In genomic region chr12:4840741-4841140, GRCm38 (mm10) we compare ENCODE assay signal across 8 mouse cellular contexts. TPM values are rescaled to one million over a fixed set of nuclear protein-coding genes. Genes with fewer than 3 reads are reported as not detected.
DNase-seq lines count a peak whose midpoint lies in the region; ATAC-seq lines count a peak whose summit lies in the region.

No protein-coding gene starts in this region.

- H3K27ac ChIP-seq in neural tube, embryonic 11.5 days (ENCODE audit: low read depth, low read length): no peak overlapping the region
- no peak overlapping the region for H3K27ac ChIP-seq in embryonic facial prominence, embryonic 12.5 days
- H3K27ac ChIP-seq in hindbrain, embryonic 14.5 days: no peak overlapping the region

- peak overlapping the region; percentile 60 for H3K4me3 ChIP-seq in neural tube, embryonic 11.5 days (ENCODE audit: low read depth, low read length)
- H3K4me3 ChIP-seq in embryonic facial prominence, embryonic 12.5 days: peak overlapping the region; percentile 82
- H3K4me3 ChIP-seq in hindbrain, embryonic 14.5 days (replicated peaks; ENCODE audit: low read length): peak overlapping the region; percentile 75

- intact Hi-C loops in gastrocnemius, postnatal 14 days (cut with DNase I; ENCODE audit: low total_unique reads): no loop called here

- H3K4me2 ChIP-seq in neural tube, embryonic 11.5 days (ENCODE audit: low read depth): peak overlapping the region; percentile 83
- peak overlapping the region; percentile 91 for H3K4me2 ChIP-seq in embryonic facial prominence, embryonic 12.5 days (replicated peaks)
- peak overlapping the region; percentile 80 for H3K4me2 ChIP-seq in hindbrain, embryonic 14.5 days (replicated peaks)

- ATAC-seq in neural tube, embryonic 11.5 days (ENCODE audit: insufficient read depth, low FRiP score, low TSS enrichment): no peak
- ATAC-seq in embryonic facial prominence, embryonic 12.5 days (ENCODE audit: insufficient number of reproducible peaks, insufficient read depth, low FRiP score, low TSS enrichment): no peak
- no peak for ATAC-seq in hindbrain, embryonic 14.5 days (ENCODE audit: low FRiP score)

- no peak for DNase-seq in neural tube, embryonic 11.5 days (ENCODE audit: low spot score)
- no peak for DNase-seq in neural tube, embryonic 10.5 days (ENCODE audit: extremely low spot score, low spot score)
- no peak for DNase-seq in hindbrain, embryonic 14.5 days (ENCODE audit: low spot score)
- DNase-seq in lung, postnatal 4 days: peak; percentile 22 to 33
- DNase-seq in spleen, adult 12 weeks (ENCODE audit: low spot score): no peak
- DNase-seq in ovary, postnatal 10 days (ENCODE audit: low spot score): no peak
- DNase-seq in gastrocnemius, postnatal 14 days: no peak

- peak overlapping the region; percentile 67 for H3K9ac ChIP-seq in neural tube, embryonic 11.5 days (ENCODE audit: low read length)
- H3K9ac ChIP-seq in embryonic facial prominence, embryonic 12.5 days: peak overlapping the region; percentile 66; the same call in 1 of the 2 replicates
- H3K9ac ChIP-seq in hindbrain, embryonic 14.5 days: peak overlapping the region; percentile 73

- H3K9me3 ChIP-seq in neural tube, embryonic 11.5 days (ENCODE audit: control insufficient read depth, low read length): no peaks in the 10 kb centered on the region
- H3K9me3 ChIP-seq in embryonic facial prominence, embryonic 12.5 days: no peaks in the 10 kb centered on the region
- H3K9me3 ChIP-seq in hindbrain, embryonic 14.5 days (ENCODE audit: control insufficient read depth, low read length): no peaks in the 10 kb centered on the region

- no peaks in the 10 kb centered on the region for H3K36me3 ChIP-seq in neural tube, embryonic 11.5 days (ENCODE audit: control insufficient read depth, insufficient read depth, low read length)
- no peaks in the 10 kb centered on the region for H3K36me3 ChIP-seq in embryonic facial prominence, embryonic 12.5 days
- no peaks in the 10 kb centered on the region for H3K36me3 ChIP-seq in hindbrain, embryonic 14.5 days (replicated peaks; ENCODE audit: control insufficient read depth, insufficient read depth)

- WGBS in neural tube, embryonic 11.5 days: 3% methylated on average over 11 of the region's 11 CpGs
- WGBS in embryonic facial prominence, embryonic 12.5 days: 1% methylated on average over 11 of the region's 11 CpGs
- WGBS in hindbrain, embryonic 14.5 days: 2% methylated on average over 11 of the region's 11 CpGs

- H3K27me3 ChIP-seq in neural tube, embryonic 11.5 days (ENCODE audit: control insufficient read depth, insufficient read depth, low read length): peaks cover 5% of the 10 kb centered on the region; the same call in 1 of the 2 replicates
- H3K27me3 ChIP-seq in embryonic facial prominence, embryonic 12.5 days: 0 out of 2 replicates have a peak, but pooled peaks cover 10% of the 10 kb centered on the region
- 0 out of 2 replicates have a peak, but pooled peaks cover 13% of the 10 kb centered on the region for H3K27me3 ChIP-seq in hindbrain, embryonic 14.5 days (ENCODE audit: control insufficient read depth, insufficient read depth, low read length)

- H3K4me1 ChIP-seq in neural tube, embryonic 11.5 days (ENCODE audit: control insufficient read depth, insufficient read depth, low read length): peaks cover 10% of the 10 kb centered on the region
- peaks cover 15% of the 10 kb centered on the region for H3K4me1 ChIP-seq in embryonic facial prominence, embryonic 12.5 days
- peaks cover 16% of the 10 kb centered on the region for H3K4me1 ChIP-seq in hindbrain, embryonic 14.5 days (replicated peaks; ENCODE audit: control insufficient read depth, insufficient read depth, low read length)

RNA-seq across cellular contexts. Expression of gene Fkbp1b, which starts 0.7 kb away (rescaled TPM):
- 22.7 and 30.2 TPM in 2 replicates for polyA plus RNA-seq in neural tube, embryonic 11.5 days (2014; fragmentation: Nextera tagmentation; extraction: Ambion mirVana)
- polyA plus RNA-seq in embryonic facial prominence, embryonic 12.5 days (2016; fragmentation: Nextera tagmentation; extraction: Ambion mirVana): 16.6 and 24.4 TPM in 2 replicates
- 50.6 and 58.5 TPM in 2 replicates for polyA plus RNA-seq in hindbrain, embryonic 14.5 days (2014; fragmentation: Nextera tagmentation; extraction: Ambion mirVana)
- total RNA-seq in gastrocnemius, postnatal 14 days (2021): 1 to 10 TPM; 1.0 to 1.7 TPM

RNA-seq across cellular contexts. Expression of gene Wdcp, which starts 2.4 kb away (rescaled TPM):
- 16.2 and 17.5 TPM in 2 replicates for polyA plus RNA-seq in neural tube, embryonic 11.5 days (2014; fragmentation: Nextera tagmentation; extraction: Ambion mirVana)
- polyA plus RNA-seq in embryonic facial prominence, embryonic 12.5 days (2016; fragmentation: Nextera tagmentation; extraction: Ambion mirVana): 24.4 and 26.6 TPM in 2 replicates
- polyA plus RNA-seq in hindbrain, embryonic 14.5 days (2014; fragmentation: Nextera tagmentation; extraction: Ambion mirVana): 10.4 and 11.1 TPM in 2 replicates
- 1 to 10 TPM; 4.6 to 5.0 TPM for total RNA-seq in gastrocnemius, postnatal 14 days (2021)

RNA-seq across cellular contexts. Expression of gene Sf3b6, which starts 23.4 kb away (rescaled TPM):
- 330 TPM in 2 replicates for polyA plus RNA-seq in neural tube, embryonic 11.5 days (2014; fragmentation: Nextera tagmentation; extraction: Ambion mirVana)
- polyA plus RNA-seq in embryonic facial prominence, embryonic 12.5 days (2016; fragmentation: Nextera tagmentation; extraction: Ambion mirVana): 296 and 314 TPM in 2 replicates
- polyA plus RNA-seq in hindbrain, embryonic 14.5 days (2014; fragmentation: Nextera tagmentation; extraction: Ambion mirVana): 269 and 286 TPM in 2 replicates
- 10 to 100 TPM; 41.3 to 44.8 TPM for total RNA-seq in gastrocnemius, postnatal 14 days (2021)

RNA-seq across cellular contexts. Expression of gene Mfsd2b, which starts 33.4 kb away (rescaled TPM):
- 4.4 and 4.7 TPM in 2 replicates for polyA plus RNA-seq in neural tube, embryonic 11.5 days (2014; fragmentation: Nextera tagmentation; extraction: Ambion mirVana)
- 2.9 and 4.2 TPM in 2 replicates for polyA plus RNA-seq in embryonic facial prominence, embryonic 12.5 days (2016; fragmentation: Nextera tagmentation; extraction: Ambion mirVana)
- 2.0 and 2.3 TPM in 2 replicates for polyA plus RNA-seq in hindbrain, embryonic 14.5 days (2014; fragmentation: Nextera tagmentation; extraction: Ambion mirVana)
- total RNA-seq in gastrocnemius, postnatal 14 days (2021): under 1 TPM; 0.38 to 0.45 TPM

Comparison
In these comparisons a context has a peak if more than half of its experiments do, and no peak if none do; other contexts are left out.
1. DNase-seq: peak in lung, postnatal 4 days (2 of 2); none in neural tube, embryonic 11.5 days (single experiment), neural tube, embryonic 10.5 days (single experiment), hindbrain, embryonic 14.5 days (single experiment), spleen, adult 12 weeks (single experiment), ovary, postnatal 10 days (single experiment) and gastrocnemius, postnatal 14 days (single experiment).
2. Peak in every context shown above with its lines, with median percentiles within 50 percentile points of each other: H3K4me2 ChIP-seq, H3K4me3 ChIP-seq and H3K9ac ChIP-seq.